Mouse (Mus musculus): Measurements from ENCODE around the gene P4htm. TPM values are rescaled to one million over a fixed set of nuclear protein-coding genes. Genes with fewer than 3 reads are reported as not detected.

The P4htm gene
- polyA plus RNA-seq (2012; rRNA removed): 5.9 and 7.9 TPM in 2 replicates

DNA sequence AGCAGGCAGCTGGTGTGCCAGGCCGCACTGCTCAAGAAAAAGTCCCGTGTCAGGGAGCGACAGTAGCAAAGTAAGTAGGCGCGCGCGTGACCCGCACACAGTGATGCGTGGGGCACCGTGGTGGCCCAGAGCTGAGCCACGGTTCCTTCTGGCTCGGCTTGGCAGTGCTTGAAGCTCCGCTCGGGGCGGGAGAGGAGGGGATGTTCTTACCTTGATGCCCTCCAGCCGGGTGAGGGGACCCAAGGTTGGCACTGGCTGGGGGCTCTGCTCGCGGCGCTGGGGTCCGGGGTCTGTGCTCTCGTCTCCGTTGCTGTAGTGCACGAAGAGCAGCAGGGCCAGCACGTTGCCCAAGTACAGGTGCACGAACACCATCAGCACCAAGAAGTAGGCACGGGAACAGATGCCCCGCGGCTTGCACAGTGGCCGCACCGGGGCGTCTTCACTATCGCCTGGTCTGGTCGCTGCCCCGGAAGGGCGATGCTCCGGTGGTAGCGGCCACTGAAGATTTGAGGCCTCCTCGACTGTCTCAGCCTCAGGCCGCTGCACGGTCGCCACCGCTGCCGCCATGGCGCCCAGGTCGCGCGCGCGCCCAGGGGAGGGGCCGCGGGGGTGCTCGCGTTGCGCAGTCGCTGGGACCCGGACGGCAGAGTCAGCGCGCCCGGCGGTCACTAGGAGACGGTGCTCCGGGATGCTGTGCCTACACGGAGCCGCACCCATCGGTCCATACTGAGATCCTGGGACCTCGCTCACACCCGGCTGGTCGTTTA lies at the start of gene P4htm:
Gene P4htm (minus strand): TSS at position 670 of the 767 bp plus-strand sequence.
- H3K4me1 ChIP-seq (ENCODE audit: control insufficient read depth, insufficient read depth, insufficient read length): peaks cover 8% of the 10 kb centered on the region
- peak within 1 kb of the TSS; percentile 81 for H3K4me3 ChIP-seq (ENCODE audit: extremely low read depth, insufficient read depth, insufficient read length)
- H3K36me3 ChIP-seq (ENCODE audit: control insufficient read depth, insufficient read depth, low read length): peaks cover 2% of the 10 kb centered on the region; the same call in 1 of the 2 replicates
- H3K27ac ChIP-seq (ENCODE audit: insufficient read depth, low read length): no peak within 1 kb of the TSS
- no peak for TF ChIP-seq CTCF (IDR thresholded peaks at IDR 0.05; ENCODE audit: extremely low read depth, insufficient read depth, insufficient read length, insufficient replicate concordance)
- no peak for TF ChIP-seq POLR2A (IDR thresholded peaks at IDR 0.05; ENCODE audit: low read depth, low read length)
- peak in 1 of 2 experiments; percentile 37 for DNase-seq (ENCODE audit: low read depth in 1 of 2, low spot score in 2 of 2)
- 8% methylated on average over 69 of the region's 69 CpGs for WGBS
- H3K27me3 ChIP-seq (ENCODE audit: control insufficient read depth, insufficient read depth, low read length): peaks cover 2% of the 10 kb centered on the region; the same call in 1 of the 2 replicates

GRCm38 (mm10) chr9:108639825-108640224 lies 42.4 kb upstream of the P4htm start:
- TF ChIP-seq POLR2A (IDR thresholded peaks at IDR 0.05; ENCODE audit: low read depth, low read length) (no peak), CTCF (IDR thresholded peaks at IDR 0.05; ENCODE audit: extremely low read depth, insufficient read depth, insufficient read length, insufficient replicate concordance) (no peak)
- Histone ChIP-seq H3K36me3 (ENCODE audit: control insufficient read depth, insufficient read depth, low read length) (peaks cover 15% of the 10 kb centered on the region), H3K27ac (ENCODE audit: insufficient read depth, low read length) (no peak overlapping the region), H3K4me1 (ENCODE audit: control insufficient read depth, insufficient read depth, insufficient read length) (no peaks in the 10 kb centered on the region), H3K4me3 (ENCODE audit: extremely low read depth, insufficient read depth, insufficient read length) (no peak overlapping the region), H3K27me3 (ENCODE audit: control insufficient read depth, insufficient read depth, low read length) (no peaks in the 10 kb centered on the region)
- WGBS: 62% methylated on average over 2 of the region's 2 CpGs
- DNase-seq (ENCODE audit: low read depth in 1 of 2, low spot score in 2 of 2): no peak

DNA sequence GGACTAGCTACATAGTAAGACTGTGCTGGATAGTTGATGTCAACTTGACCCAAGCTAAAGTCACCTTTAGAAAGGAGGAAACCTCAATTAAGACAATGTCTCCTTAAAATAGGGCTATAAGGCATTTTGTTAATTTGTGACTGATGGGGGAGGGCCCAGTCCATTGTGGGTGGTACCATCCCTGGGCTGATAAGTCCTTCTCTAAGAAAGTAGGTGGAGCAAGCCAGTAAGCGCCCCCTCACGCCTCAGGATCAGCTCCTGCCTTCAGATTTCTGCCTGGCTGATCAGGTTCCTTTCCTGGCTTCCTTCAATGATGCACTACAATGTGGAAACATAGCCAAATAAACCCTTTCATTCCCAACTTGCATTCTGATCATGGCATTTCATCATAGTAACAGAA lies 37.9 kb upstream of the P4htm start:
- Histone ChIP-seq H3K36me3 (ENCODE audit: control insufficient read depth, insufficient read depth, low read length) (peaks cover 3% of the 10 kb centered on the region), H3K27me3 (ENCODE audit: control insufficient read depth, insufficient read depth, low read length) (no peaks in the 10 kb centered on the region), H3K4me3 (ENCODE audit: extremely low read depth, insufficient read depth, insufficient read length) (no peak overlapping the region), H3K4me1 (ENCODE audit: control insufficient read depth, insufficient read depth, insufficient read length) (no peaks in the 10 kb centered on the region), H3K27ac (ENCODE audit: insufficient read depth, low read length) (no peak overlapping the region)
- no peak for DNase-seq (ENCODE audit: low read depth in 1 of 2, low spot score in 2 of 2)
- no peak for TF ChIP-seq CTCF (IDR thresholded peaks at IDR 0.05; ENCODE audit: extremely low read depth, insufficient read depth, insufficient read length, insufficient replicate concordance)
- TF ChIP-seq POLR2A (IDR thresholded peaks at IDR 0.05; ENCODE audit: low read depth, low read length): no peak
- 69% methylated on average over 2 of the region's 2 CpGs for WGBS

- H3K27ac ChIP-seq (ENCODE audit: insufficient read depth, low read length): no peak overlapping the region
- 83% methylated on average over 2 of the region's 2 CpGs for WGBS
- DNase-seq (ENCODE audit: low read depth in 1 of 2, low spot score in 2 of 2): no peak
- peaks cover 4% of the 10 kb centered on the region for H3K36me3 ChIP-seq (ENCODE audit: control insufficient read depth, insufficient read depth, low read length)
- no peak overlapping the region for H3K4me3 ChIP-seq (ENCODE audit: extremely low read depth, insufficient read depth, insufficient read length)
- no peaks in the 10 kb centered on the region for H3K4me1 ChIP-seq (ENCODE audit: control insufficient read depth, insufficient read depth, insufficient read length)
- TF ChIP-seq POLR2A (IDR thresholded peaks at IDR 0.05; ENCODE audit: low read depth, low read length): no peak
- no peak for TF ChIP-seq CTCF (IDR thresholded peaks at IDR 0.05; ENCODE audit: extremely low read depth, insufficient read depth, insufficient read length, insufficient replicate concordance)
- no peaks in the 10 kb centered on the region for H3K27me3 ChIP-seq (ENCODE audit: control insufficient read depth, insufficient read depth, low read length)
Measured at GRCm38 (mm10) chr9:108633846-108634245, 36.4 kb upstream of the P4htm start.

DNA sequence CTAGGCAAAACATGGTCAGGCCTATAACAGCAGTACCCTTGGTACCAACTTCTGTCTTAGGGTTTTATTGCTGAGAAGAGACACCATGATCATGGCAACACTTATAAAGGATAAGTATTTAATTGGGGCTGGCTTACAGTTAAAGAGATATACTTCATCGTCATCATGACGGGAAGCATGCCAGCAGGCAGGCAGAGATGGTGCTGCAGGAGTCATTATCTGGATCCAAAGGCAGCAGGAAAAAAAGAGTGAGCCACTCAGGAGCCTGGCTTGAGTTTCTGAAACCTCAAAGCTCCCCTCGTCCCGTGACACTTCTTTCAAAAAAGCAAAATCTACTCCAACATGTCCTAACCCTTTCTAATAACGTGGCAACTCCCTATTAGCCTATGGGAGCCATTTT lies 34.9 kb upstream of the P4htm start:
- H3K4me3 ChIP-seq (ENCODE audit: extremely low read depth, insufficient read depth, insufficient read length): no peak overlapping the region
- DNase-seq (ENCODE audit: low read depth in 1 of 2, low spot score in 2 of 2): no peak
- no peak for TF ChIP-seq POLR2A (IDR thresholded peaks at IDR 0.05; ENCODE audit: low read depth, low read length)
- TF ChIP-seq CTCF (IDR thresholded peaks at IDR 0.05; ENCODE audit: extremely low read depth, insufficient read depth, insufficient read length, insufficient replicate concordance): no peak
- H3K36me3 ChIP-seq (ENCODE audit: control insufficient read depth, insufficient read depth, low read length): peaks cover 8% of the 10 kb centered on the region
- H3K4me1 ChIP-seq (ENCODE audit: control insufficient read depth, insufficient read depth, insufficient read length): no peaks in the 10 kb centered on the region
- H3K27me3 ChIP-seq (ENCODE audit: control insufficient read depth, insufficient read depth, low read length): no peaks in the 10 kb centered on the region
- H3K27ac ChIP-seq (ENCODE audit: insufficient read depth, low read length): no peak overlapping the region
- WGBS: 79% methylated on average over 5 of the region's 5 CpGs

DNA sequence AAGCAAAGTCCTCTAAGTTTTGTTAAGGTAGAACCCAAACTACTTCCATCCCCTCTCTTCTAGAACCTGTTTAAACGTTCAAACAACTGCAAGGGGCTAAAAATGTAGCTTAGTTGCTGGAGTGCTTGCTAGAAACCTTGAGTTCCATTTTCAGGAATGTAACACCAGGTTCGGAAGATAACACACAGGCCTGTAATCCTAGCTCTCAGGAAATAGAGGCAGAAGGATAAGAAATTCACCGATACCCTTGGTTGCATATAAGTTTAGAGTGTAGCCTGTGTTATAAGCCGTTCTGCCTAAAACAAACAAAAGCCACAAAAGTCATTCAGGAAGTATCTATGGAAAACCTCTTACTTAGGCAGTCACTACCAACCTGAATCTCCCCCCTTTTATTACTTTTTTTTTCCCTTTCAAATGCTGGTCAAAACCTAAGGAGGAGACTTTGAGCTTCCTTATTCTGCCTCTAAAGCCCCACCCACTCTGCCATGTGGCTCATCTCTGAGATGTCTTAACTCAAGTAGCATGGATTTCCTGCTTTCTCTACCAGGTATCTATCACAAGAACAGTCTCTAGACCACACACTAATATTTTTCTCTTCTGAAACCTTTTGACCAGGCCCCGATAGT lies 34.3 kb upstream of the P4htm start:
- no peak overlapping the region for H3K4me3 ChIP-seq (ENCODE audit: extremely low read depth, insufficient read depth, insufficient read length)
- no peaks in the 10 kb centered on the region for H3K27me3 ChIP-seq (ENCODE audit: control insufficient read depth, insufficient read depth, low read length)
- no peak for DNase-seq (ENCODE audit: low read depth in 1 of 2, low spot score in 2 of 2)
- H3K27ac ChIP-seq (ENCODE audit: insufficient read depth, low read length): no peak overlapping the region
- peaks cover 7% of the 10 kb centered on the region for H3K36me3 ChIP-seq (ENCODE audit: control insufficient read depth, insufficient read depth, low read length)
- TF ChIP-seq CTCF (IDR thresholded peaks at IDR 0.05; ENCODE audit: extremely low read depth, insufficient read depth, insufficient read length, insufficient replicate concordance): no peak
- TF ChIP-seq POLR2A (IDR thresholded peaks at IDR 0.05; ENCODE audit: low read depth, low read length): no peak
- 73% methylated on average over 5 of the region's 5 CpGs for WGBS
- H3K4me1 ChIP-seq (ENCODE audit: control insufficient read depth, insufficient read depth, insufficient read length): no peaks in the 10 kb centered on the region

- DNase-seq (ENCODE audit: low read depth in 1 of 2, low spot score in 2 of 2): no peak
- Histone ChIP-seq H3K27me3 (ENCODE audit: control insufficient read depth, insufficient read depth, low read length) (no peaks in the 10 kb centered on the region), H3K36me3 (ENCODE audit: control insufficient read depth, insufficient read depth, low read length) (peaks cover 11% of the 10 kb centered on the region), H3K27ac (ENCODE audit: insufficient read depth, low read length) (no peak overlapping the region), H3K4me3 (ENCODE audit: extremely low read depth, insufficient read depth, insufficient read length) (no peak overlapping the region), H3K4me1 (ENCODE audit: control insufficient read depth, insufficient read depth, insufficient read length) (no peaks in the 10 kb centered on the region)
- TF ChIP-seq POLR2A (IDR thresholded peaks at IDR 0.05; ENCODE audit: low read depth, low read length): no peak
- TF ChIP-seq CTCF (IDR thresholded peaks at IDR 0.05; ENCODE audit: extremely low read depth, insufficient read depth, insufficient read length, insufficient replicate concordance): no peak
- WGBS: 5% methylated on average over 1 of the region's 1 CpGs
Measured at GRCm38 (mm10) chr9:108630683-108631082, 33.2 kb upstream of the P4htm start.
